Mouse (Mus musculus): Measurements from ENCODE around the gene Ank3.

- TF ChIP-seq CTCF (IDR thresholded peaks at IDR 0.05; ENCODE audit: low read depth, low read length) (no peak), POLR2A (IDR thresholded peaks at IDR 0.05; ENCODE audit: extremely low read depth, insufficient read depth, low read length) (no peak)
These were observed 13.9 kb upstream of the Ank3 start for GRCm38 (mm10) chr10:69384640-69385039.

All from liver, adult 2 months (tissue).